Mouse (Mus musculus) midbrain, embryonic 15.5 days (tissue): ENCODE results near the gene Cdc42ep4. TPM values are rescaled to one million over a fixed set of nuclear protein-coding genes. Genes with fewer than 3 reads are reported as not detected.

ENCODE experiments used
- ATAC-seq: fragments of 200-750 bp; cut with Nextera tagmentation; replicated peaks from 2 replicates; pipeline ENCODE4 v1.8.0; 2017; ENCODE audit warnings: moderate TSS enrichment
- H3K27ac ChIP-seq: fragments of 300-500 bp; sonication (generic); 2 replicates; pipeline ENCODE4 v1.5.1; 2015; ENCODE audit warnings: mild to moderate bottlenecking, inconsistent platforms
- H3K27me3 ChIP-seq: fragments of 300-500 bp; sonication (generic); replicated peaks from 2 replicates; pipeline ENCODE4 v1.6.1; 2015; ENCODE audit warnings: inconsistent platforms
- H3K36me3 ChIP-seq: fragments of 300-500 bp; sonication (generic); replicated peaks from 2 replicates; pipeline ENCODE4 v1.6.1; 2015; ENCODE audit warnings: inconsistent platforms
- H3K4me1 ChIP-seq: fragments of 300-500 bp; sonication (generic); 2 replicates; pipeline ENCODE4 v1.6.1; 2015; ENCODE audit warnings: inconsistent platforms
- H3K4me2 ChIP-seq: fragments of 300-500 bp; sonication (generic); 2 replicates; pipeline ENCODE4 v1.6.1; 2015; ENCODE audit warnings: inconsistent platforms, mild to moderate bottlenecking, moderate library complexity
- H3K4me3 ChIP-seq: fragments of 300-500 bp; sonication (generic); 2 replicates; pipeline ENCODE4 v1.5.1; 2015; ENCODE audit warnings: mild to moderate bottlenecking, inconsistent platforms
- H3K9ac ChIP-seq: fragments of 300-500 bp; sonication (generic); 2 replicates; pipeline ENCODE4 v1.6.1; 2015; ENCODE audit warnings: mild to moderate bottlenecking, inconsistent platforms
- H3K9me3 ChIP-seq: fragments of 300-500 bp; sonication (generic); 2 replicates; pipeline ENCODE4 v1.6.1; 2016; ENCODE audit warnings: inconsistent platforms
- WGBS: fragments of 180-500 bp; shearing (Covaris S2); methylation state at CpG from one replicate; pipeline ENCODE4 v1.1.7; 2015; ENCODE audit warnings: mixed read lengths; 5-methylcytosine and 5-hydroxymethylcytosine counted together
- polyA plus RNA-seq: library from polyadenylated mRNA; unstranded; fragments of >200 nt; fragmentation: Nextera tagmentation; extraction: Ambion mirVana; gene quantifications from 2 replicates; pipeline ENCODE4 v1.2.1, GENCODE M21; 2015

The Cdc42ep4 gene
- 72.0 and 72.4 TPM in 2 replicates for polyA plus RNA-seq

DNA sequence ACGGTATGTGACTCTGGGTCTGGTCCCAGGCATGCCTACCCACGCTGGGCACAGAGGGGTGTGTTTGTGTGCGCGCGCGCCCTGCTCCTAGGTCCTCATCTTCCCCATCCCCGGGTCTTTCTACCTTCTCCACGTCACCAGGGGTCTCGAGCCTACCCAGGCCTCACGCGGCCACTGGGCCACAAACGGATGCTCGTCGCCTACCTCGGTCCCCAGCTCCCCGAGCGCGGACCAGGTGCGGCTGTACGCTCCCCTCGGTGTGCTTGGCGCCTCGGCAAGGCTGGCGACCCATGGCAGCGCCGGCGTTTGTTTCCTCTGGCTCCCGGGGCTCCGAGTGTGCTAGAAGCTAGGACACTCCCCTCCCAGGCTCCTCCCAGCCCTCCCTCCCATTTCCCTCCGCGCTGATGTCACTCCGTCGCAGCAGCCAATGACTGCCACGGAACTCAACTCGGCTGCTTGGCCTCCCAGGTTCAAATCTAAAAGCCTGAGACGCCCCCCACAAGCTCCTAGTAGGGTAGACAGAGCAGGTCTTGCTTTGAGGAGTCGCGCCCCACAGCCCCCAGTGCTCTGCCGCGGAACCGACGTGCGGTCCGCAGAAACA, at the start of gene Cdc42ep4:
Gene Cdc42ep4 (minus strand): TSS at position 398 of the 601 bp plus-strand sequence.
- WGBS: under 1% methylated on average over 44 of the region's 44 CpGs
- ATAC-seq: peak; percentile 87
- Histone ChIP-seq H3K4me3 (peak within 1 kb of the TSS; percentile 80), H3K36me3 (no peaks in the 10 kb centered on the region), H3K4me1 (peaks cover 42% of the 10 kb centered on the region), H3K4me2 (peak within 1 kb of the TSS; percentile 76), H3K27me3 (no peaks in the 10 kb centered on the region), H3K9ac (peak within 1 kb of the TSS; percentile 92), H3K27ac (peak within 1 kb of the TSS; percentile 93), H3K9me3 (no peaks in the 10 kb centered on the region)

DNA sequence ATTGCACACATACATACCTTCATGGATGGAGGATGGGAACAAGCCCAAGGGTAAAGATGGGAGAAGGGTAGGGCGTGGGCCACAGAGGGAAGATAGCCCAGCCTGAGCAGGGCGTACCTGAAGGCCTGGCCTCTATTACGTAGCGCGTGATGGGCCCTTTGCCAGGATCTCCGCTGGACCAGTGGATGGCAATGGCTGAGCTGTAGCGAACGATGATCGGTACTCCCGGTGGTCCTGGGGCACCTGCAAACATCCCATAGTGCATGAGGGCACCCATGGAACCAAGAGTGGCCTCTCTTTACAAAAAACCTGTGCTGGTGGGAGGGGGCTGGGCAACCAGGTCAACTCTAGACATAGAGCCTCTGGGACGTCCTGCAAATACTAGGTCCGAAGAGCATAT, 48.3 kb upstream of the Cdc42ep4 start:
- no peaks in the 10 kb centered on the region for H3K9me3 ChIP-seq
- H3K4me3 ChIP-seq: no peak overlapping the region
- H3K9ac ChIP-seq: no peak overlapping the region
- H3K27me3 ChIP-seq: no peaks in the 10 kb centered on the region
- 94% methylated on average over 12 of the region's 12 CpGs for WGBS
- ATAC-seq: no peak
- H3K4me2 ChIP-seq: no peak overlapping the region
- H3K27ac ChIP-seq: no peak overlapping the region
- H3K4me1 ChIP-seq: peaks cover 21% of the 10 kb centered on the region
- H3K36me3 ChIP-seq: no peaks in the 10 kb centered on the region

GRCm38 (mm10) chr11:113799041-113799447, 47.4 kb upstream of the Cdc42ep4 start:
- Histone ChIP-seq H3K4me1 (peaks cover 21% of the 10 kb centered on the region), H3K27ac (no peak overlapping the region), H3K9ac (no peak overlapping the region), H3K27me3 (no peaks in the 10 kb centered on the region), H3K4me3 (no peak overlapping the region), H3K4me2 (no peak overlapping the region), H3K36me3 (no peaks in the 10 kb centered on the region), H3K9me3 (no peaks in the 10 kb centered on the region)
- ATAC-seq: no peak
- WGBS: 31% methylated on average over 14 of the region's 14 CpGs

GRCm38 (mm10) chr11:113798011-113798410, 46.3 kb upstream of the Cdc42ep4 start:
- 73% methylated on average over 6 of the region's 6 CpGs for WGBS
- no peaks in the 10 kb centered on the region for H3K36me3 ChIP-seq
- ATAC-seq: no peak
- no peak overlapping the region for H3K9ac ChIP-seq
- H3K27me3 ChIP-seq: no peaks in the 10 kb centered on the region
- H3K4me1 ChIP-seq: peaks cover 21% of the 10 kb centered on the region
- H3K4me3 ChIP-seq: no peak overlapping the region
- H3K9me3 ChIP-seq: no peaks in the 10 kb centered on the region
- no peak overlapping the region for H3K4me2 ChIP-seq
- H3K27ac ChIP-seq: no peak overlapping the region

GRCm38 (mm10) chr11:113797014-113797983, 45.6 kb upstream of the Cdc42ep4 start:
- no peak overlapping the region for H3K4me3 ChIP-seq
- no peak overlapping the region for H3K4me2 ChIP-seq
- H3K27me3 ChIP-seq: no peaks in the 10 kb centered on the region
- no peak overlapping the region for H3K9ac ChIP-seq
- ATAC-seq: 0 out of 2 replicates have a peak, but pooled peaks have one; percentile 40
- H3K27ac ChIP-seq: no peak overlapping the region; the same call in 1 of the 2 replicates
- no peaks in the 10 kb centered on the region for H3K36me3 ChIP-seq
- H3K9me3 ChIP-seq: no peaks in the 10 kb centered on the region
- 51% methylated on average over 19 of the region's 19 CpGs for WGBS
- H3K4me1 ChIP-seq: peaks cover 18% of the 10 kb centered on the region

DNA sequence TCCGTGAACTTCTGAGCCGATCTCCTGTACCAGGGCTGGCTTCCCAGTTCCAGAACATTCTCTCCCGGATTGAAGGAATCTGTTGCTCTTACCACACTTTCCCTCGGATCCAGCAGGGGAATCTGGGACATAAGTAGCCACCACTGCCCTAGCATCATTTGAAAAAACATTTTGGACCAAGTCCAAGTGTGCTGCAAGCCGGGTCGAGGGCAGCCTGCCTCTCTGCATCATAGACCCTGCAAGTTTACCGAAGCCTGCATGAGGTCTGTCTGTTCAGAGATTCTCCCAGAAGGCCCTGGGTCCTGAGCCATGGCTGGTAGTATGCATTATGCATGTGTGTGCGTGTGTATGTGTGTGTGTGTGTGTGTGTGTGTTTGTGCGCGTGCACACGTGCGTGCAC, 44.2 kb upstream of the Cdc42ep4 start:
- no peak overlapping the region for H3K4me2 ChIP-seq
- WGBS: 80% methylated on average over 12 of the region's 12 CpGs
- no peaks in the 10 kb centered on the region for H3K27me3 ChIP-seq
- H3K9me3 ChIP-seq: no peaks in the 10 kb centered on the region
- no peak overlapping the region for H3K4me3 ChIP-seq
- H3K27ac ChIP-seq: no peak overlapping the region
- peaks cover 24% of the 10 kb centered on the region for H3K4me1 ChIP-seq
- no peak for ATAC-seq
- H3K9ac ChIP-seq: no peak overlapping the region
- no peaks in the 10 kb centered on the region for H3K36me3 ChIP-seq

DNA sequence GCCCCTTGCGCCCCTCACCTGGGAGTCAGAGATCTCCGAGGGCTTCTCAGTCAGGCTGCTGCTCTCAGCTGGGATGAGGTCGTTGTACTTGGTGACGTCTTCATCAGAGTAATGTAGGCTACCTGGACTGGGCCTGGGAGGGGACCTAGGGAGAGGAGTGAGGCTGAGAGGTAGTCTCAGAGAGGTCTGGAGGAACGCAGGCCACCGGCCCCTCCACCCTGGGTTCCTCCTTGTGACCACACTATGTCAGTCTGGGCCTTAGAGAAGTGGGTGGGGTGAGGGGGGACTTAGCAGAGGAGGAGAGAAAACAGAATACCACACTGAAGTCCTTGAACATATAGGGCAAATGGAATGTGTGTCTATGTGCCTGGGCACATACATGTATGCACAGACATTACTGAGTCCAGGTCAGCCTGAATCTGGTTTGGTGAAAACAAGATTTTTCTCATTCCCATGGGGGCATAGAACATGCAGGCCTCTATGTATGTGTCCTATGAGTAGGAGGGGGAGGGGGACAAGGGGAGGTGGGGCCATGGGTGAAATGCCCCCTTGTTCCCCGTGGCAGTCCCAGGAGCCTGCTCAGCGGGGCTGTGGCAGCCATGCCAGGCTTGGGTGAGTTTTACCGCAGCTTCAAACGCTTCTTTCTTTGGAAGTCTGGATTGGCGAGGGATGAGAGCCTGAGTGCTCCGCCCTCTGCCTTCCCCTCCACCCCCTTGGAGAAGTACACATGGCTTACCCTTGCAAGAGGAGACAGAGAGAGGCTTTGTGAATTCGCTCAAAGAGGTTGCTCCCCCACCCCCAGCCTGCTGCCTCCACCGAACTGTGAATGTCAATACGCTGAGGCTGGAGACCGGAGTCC, 39.9 kb upstream of the Cdc42ep4 start:
- Histone ChIP-seq H3K4me2 (no peak overlapping the region), H3K9me3 (no peaks in the 10 kb centered on the region), H3K4me3 (no peak overlapping the region), H3K27ac (peak overlapping the region; percentile 38; the same call in 1 of the 2 replicates), H3K36me3 (no peaks in the 10 kb centered on the region), H3K27me3 (no peaks in the 10 kb centered on the region), H3K9ac (no peak overlapping the region), H3K4me1 (peaks cover 14% of the 10 kb centered on the region)
- 32% methylated on average over 16 of the region's 16 CpGs for WGBS
- peak; percentile 74 for ATAC-seq

DNA sequence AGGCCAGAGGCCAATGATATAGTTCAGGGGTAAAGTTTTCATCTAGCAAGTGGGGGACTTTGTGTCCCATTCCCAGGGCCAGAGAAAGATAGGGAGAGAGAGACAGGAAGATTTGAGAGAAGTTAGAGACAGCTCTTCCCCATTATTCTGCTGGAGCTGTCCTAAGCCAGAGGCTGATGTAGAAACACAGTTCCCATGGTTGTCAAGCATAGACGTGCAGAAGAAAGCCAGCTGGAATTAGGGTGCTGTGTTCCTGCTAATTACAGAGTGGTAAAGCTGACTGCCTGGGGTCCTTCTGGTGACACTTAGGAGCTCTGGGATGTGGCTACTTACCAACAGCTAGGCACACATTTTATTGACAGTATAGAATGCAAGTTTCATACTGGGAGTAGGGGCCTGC, 37.4 kb upstream of the Cdc42ep4 start:
- Histone ChIP-seq H3K27me3 (no peaks in the 10 kb centered on the region), H3K4me1 (peaks cover 38% of the 10 kb centered on the region), H3K36me3 (no peaks in the 10 kb centered on the region), H3K4me3 (no peak overlapping the region), H3K9ac (no peak overlapping the region), H3K27ac (no peak overlapping the region), H3K4me2 (no peak overlapping the region), H3K9me3 (no peaks in the 10 kb centered on the region)
- 39% methylated on average over 1 of the region's 1 CpGs for WGBS
- ATAC-seq: no peak

DNA sequence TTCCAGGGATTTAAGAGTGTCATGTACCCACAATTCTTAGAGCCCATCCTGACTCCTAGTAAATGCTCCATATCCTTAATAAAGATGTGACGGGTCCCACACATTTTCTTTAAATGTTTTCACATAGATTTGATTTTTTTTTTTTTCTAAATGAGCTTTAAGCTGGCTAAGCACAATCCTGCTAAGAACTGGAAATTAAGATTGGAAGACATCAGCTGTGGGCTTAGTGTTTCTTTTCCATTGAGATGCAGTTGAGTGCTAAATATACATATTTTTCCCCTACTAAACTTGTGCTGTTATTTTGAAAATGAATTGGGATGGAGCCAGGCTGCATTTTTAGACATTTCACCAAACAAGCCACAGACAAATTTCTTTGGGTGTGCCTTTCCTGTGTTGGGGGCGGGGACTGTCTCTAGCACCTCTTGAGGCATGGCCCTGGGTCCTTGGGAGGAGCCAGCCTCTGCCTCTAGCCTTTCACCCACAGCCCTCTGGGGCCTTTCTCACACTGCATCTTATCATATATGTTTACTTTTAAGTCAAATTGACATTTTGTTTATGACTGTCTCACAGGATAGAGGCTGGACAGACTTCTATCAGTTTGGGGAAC, 36.6 kb upstream of the Cdc42ep4 start:
- no peak overlapping the region for H3K4me3 ChIP-seq
- ATAC-seq: no peak
- WGBS: 90% methylated on average over 2 of the region's 2 CpGs
- H3K4me1 ChIP-seq: peaks cover 38% of the 10 kb centered on the region
- H3K36me3 ChIP-seq: no peaks in the 10 kb centered on the region
- H3K4me2 ChIP-seq: no peak overlapping the region
- no peaks in the 10 kb centered on the region for H3K9me3 ChIP-seq
- H3K9ac ChIP-seq: no peak overlapping the region
- no peaks in the 10 kb centered on the region for H3K27me3 ChIP-seq
- no peak overlapping the region for H3K27ac ChIP-seq

DNA sequence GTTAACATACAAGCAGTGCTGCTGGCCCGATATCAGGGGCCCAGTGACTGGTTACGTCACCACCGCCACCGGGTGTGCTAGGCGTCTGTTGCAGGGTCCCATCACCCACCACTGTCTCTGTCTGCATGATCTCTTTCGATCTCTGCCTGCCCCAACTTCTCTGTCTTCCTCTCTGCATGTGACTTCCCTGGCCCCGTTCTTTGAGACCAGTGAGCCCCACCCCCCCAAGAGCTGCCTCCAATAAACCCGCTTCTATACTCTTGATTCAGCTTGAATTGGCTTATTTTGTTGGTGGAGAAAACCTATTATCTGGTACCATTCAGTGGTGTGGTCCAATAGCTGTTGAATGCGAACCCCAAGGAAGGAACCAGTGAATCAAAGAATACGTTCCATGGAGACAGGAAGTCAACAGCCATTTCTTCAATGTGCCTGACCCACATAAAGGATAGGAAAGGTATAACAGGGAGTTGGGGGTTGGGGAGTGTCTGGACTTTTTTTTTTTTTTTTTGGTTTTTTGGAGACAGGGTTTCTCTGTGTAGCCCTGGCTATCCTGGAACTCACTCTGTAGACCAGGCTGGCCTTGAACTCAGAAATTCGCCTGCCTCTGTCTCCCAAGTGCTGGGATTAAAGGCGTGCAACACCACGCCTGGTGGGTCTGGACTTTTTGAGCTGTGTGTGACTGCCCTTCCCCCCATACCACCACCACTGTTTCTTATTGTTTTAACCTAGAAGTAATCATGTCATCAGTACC, 35.9 kb upstream of the Cdc42ep4 start:
- H3K27me3 ChIP-seq: no peaks in the 10 kb centered on the region
- ATAC-seq: no peak
- peaks cover 38% of the 10 kb centered on the region for H3K4me1 ChIP-seq
- no peak overlapping the region for H3K4me3 ChIP-seq
- H3K27ac ChIP-seq: no peak overlapping the region
- no peaks in the 10 kb centered on the region for H3K36me3 ChIP-seq
- 75% methylated on average over 13 of the region's 13 CpGs for WGBS
- no peaks in the 10 kb centered on the region for H3K9me3 ChIP-seq
- H3K4me2 ChIP-seq: no peak overlapping the region
- H3K9ac ChIP-seq: no peak overlapping the region

DNA sequence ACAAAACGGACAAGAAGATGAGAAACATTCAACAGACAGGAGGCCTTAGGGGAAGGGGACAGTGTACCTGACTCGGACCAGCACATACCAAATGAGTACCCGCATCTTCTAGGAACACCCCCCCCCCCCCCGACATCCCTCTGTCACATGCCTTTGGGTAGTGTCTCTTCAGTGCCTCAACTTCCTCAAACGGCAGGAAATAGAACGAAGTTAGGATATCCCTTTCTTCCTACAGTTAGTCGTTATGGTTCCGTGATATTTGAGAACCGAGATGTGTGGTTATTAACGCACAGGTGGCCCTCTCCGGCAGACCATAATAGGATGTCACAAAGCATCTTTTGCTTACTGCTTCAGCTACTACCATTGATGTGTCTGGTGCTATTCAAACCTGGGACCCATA, 35.3 kb upstream of the Cdc42ep4 start:
- peak overlapping the region; percentile 90; the same call in 1 of the 2 replicates for H3K27ac ChIP-seq
- H3K4me3 ChIP-seq: no peak overlapping the region
- WGBS: 87% methylated on average over 11 of the region's 11 CpGs
- no peaks in the 10 kb centered on the region for H3K9me3 ChIP-seq
- H3K4me2 ChIP-seq: peak overlapping the region; percentile 57; the same call in 1 of the 2 replicates
- no peaks in the 10 kb centered on the region for H3K27me3 ChIP-seq
- no peak for ATAC-seq
- H3K4me1 ChIP-seq: peaks cover 41% of the 10 kb centered on the region
- no peaks in the 10 kb centered on the region for H3K36me3 ChIP-seq
- H3K9ac ChIP-seq: no peak overlapping the region
